Mouse (Mus musculus) limb, embryonic 11.5 days (tissue): ENCODE data around the gene Ufl1. TPM values are rescaled to one million over a fixed set of nuclear protein-coding genes. Genes with fewer than 3 reads are reported as not detected.
"Not testable (repeated sequence)": the region's sequence is repeated elsewhere in the genome, so short reads cannot be mapped to it uniquely, and the experiment has no call there.

Experiments used
- ATAC-seq: fragments of 200-750 bp; cut with Nextera tagmentation; 2 replicates; pipeline ENCODE4 v1.8.0; 2017; ENCODE audit warnings: low read depth; ENCODE audit not compliant: insufficient number of reproducible peaks, low FRiP score, low TSS enrichment
- DNase-seq: peaks from one replicate; pipeline ENCODE4 v3.0.0-alpha.2; 2015; ENCODE audit warnings: low spot score
- H3K27ac ChIP-seq: fragments of 300-500 bp; sonication (generic); replicated peaks from 2 replicates; pipeline ENCODE4 v1.5.1; 2014; ENCODE audit warnings: low read depth, mild to moderate bottlenecking, low read length
- H3K27me3 ChIP-seq: fragments of 300-500 bp; sonication (generic); 2 replicates; pipeline ENCODE4 v1.6.1; 2014; ENCODE audit warnings: mild to moderate bottlenecking, low read length, mixed read lengths; ENCODE audit not compliant: control insufficient read depth, insufficient read depth
- H3K36me3 ChIP-seq: fragments of 300-500 bp; sonication (generic); 2 replicates; pipeline ENCODE4 v1.6.1; 2014; ENCODE audit warnings: mild to moderate bottlenecking, low read length, moderate library complexity, mixed read lengths; ENCODE audit not compliant: control insufficient read depth, insufficient read depth
- H3K4me1 ChIP-seq: fragments of 300-500 bp; sonication (generic); 2 replicates; pipeline ENCODE4 v1.6.1; 2014; ENCODE audit warnings: low read length, mixed read lengths; ENCODE audit not compliant: control insufficient read depth, insufficient read depth
- H3K4me2 ChIP-seq: fragments of 300-500 bp; sonication (generic); 2 replicates; pipeline ENCODE4 v1.6.1; 2014; ENCODE audit warnings: low read depth, mild to moderate bottlenecking, moderate library complexity; ENCODE audit not compliant: severe bottlenecking
- H3K4me3 ChIP-seq: fragments of 300-500 bp; sonication (generic); 2 replicates; pipeline ENCODE4 v1.5.1; 2014; ENCODE audit warnings: low read depth, low read length
- H3K9ac ChIP-seq: fragments of 300-500 bp; sonication (generic); 2 replicates; pipeline ENCODE4 v1.6.1; 2014; ENCODE audit warnings: mild to moderate bottlenecking, low read length
- H3K9me3 ChIP-seq: fragments of 300-500 bp; sonication (generic); 2 replicates; pipeline ENCODE4 v1.6.1; 2016; ENCODE audit warnings: low read length; ENCODE audit not compliant: control insufficient read depth
- WGBS: fragments of 180-500 bp; shearing (Covaris S2); extraction: QIAGEN DNeasy Blood & Tissue Kit; methylation state at CpG from one replicate; pipeline ENCODE4 v1.1.7; 2014; 5-methylcytosine and 5-hydroxymethylcytosine counted together
- polyA plus RNA-seq: library from polyadenylated mRNA; unstranded; fragments of >200 nt; fragmentation: Nextera tagmentation; extraction: Ambion mirVana; gene quantifications from 2 replicates; pipeline ENCODE4 v1.2.1, GENCODE M21; 2014

Gene Ufl1
- polyA plus RNA-seq, 1 experiment from 2014 or later = 37.2 TPM

GRCm38 (mm10) chr4:25267144-25267543, 14.5 kb downstream of the Ufl1 start:
- 97% methylated on average over 3 of the region's 3 CpGs for WGBS
- Histone ChIP-seq H3K9me3 (no peaks in the 10 kb centered on the region), H3K27ac (no peak overlapping the region), H3K9ac (no peak overlapping the region), H3K36me3 (peaks cover 6% of the 10 kb centered on the region; the same call in 1 of the 2 replicates), H3K4me1 (no peaks in the 10 kb centered on the region), H3K4me3 (no peak overlapping the region), H3K4me2 (no peak overlapping the region), H3K27me3 (no peaks in the 10 kb centered on the region)
- DNase-seq (no peak), ATAC-seq (no peak)

GRCm38 (mm10) chr4:25257822-25258398, 23.7 kb downstream of the Ufl1 start:
- 91% methylated on average over 7 of the region's 7 CpGs for WGBS
- H3K9me3 ChIP-seq = no peaks in the 10 kb centered on the region
- no peak overlapping the region for H3K4me3 ChIP-seq
- H3K27ac ChIP-seq = no peak overlapping the region
- H3K4me2 ChIP-seq = no peak overlapping the region
- no peak overlapping the region for H3K9ac ChIP-seq
- no peak for ATAC-seq
- DNase-seq = no peak
- H3K4me1 ChIP-seq = no peaks in the 10 kb centered on the region
- H3K27me3 ChIP-seq = no peaks in the 10 kb centered on the region
- H3K36me3 ChIP-seq = peaks cover 2% of the 10 kb centered on the region; the same call in 1 of the 2 replicates

- no peak within 1 kb of the TSS for H3K27ac ChIP-seq
- no peak for ATAC-seq
- WGBS = 89% methylated on average over 3 of the region's 3 CpGs
These were observed 38.8 kb downstream of the Ufl1 start, which contains the start of gene Fhl5 for GRCm38 (mm10) chr4:25242776-25243175. Fhl5 (minus strand) TSS chr4:25242876.

GRCm38 (mm10) chr4:25235663-25236062, 46.0 kb downstream of the Ufl1 start:
- WGBS = 92% methylated on average over 1 of the region's 1 CpGs
- H3K4me3 ChIP-seq, DNase-seq, H3K27me3 ChIP-seq, H3K9me3 ChIP-seq, ATAC-seq, H3K27ac ChIP-seq, H3K4me2 ChIP-seq, H3K4me1 ChIP-seq, H3K36me3 ChIP-seq, H3K9ac ChIP-seq: not testable (repeated sequence)

More at GRCm38 (mm10) chr4:25242776-25243175, 38.8 kb downstream of the Ufl1 start, which contains the start of gene Fhl5:
- Histone ChIP-seq H3K27me3 (no peaks in the 10 kb centered on the region), H3K9me3 (no peaks in the 10 kb centered on the region), H3K4me1 (no peaks in the 10 kb centered on the region), H3K9ac (no peak within 1 kb of the TSS), H3K4me3 (no peak within 1 kb of the TSS), H3K4me2 (no peak within 1 kb of the TSS), H3K36me3 (no peaks in the 10 kb centered on the region)
- DNase-seq = no peak

GRCm38 (mm10) chr4:25233767-25234166, 47.9 kb downstream of the Ufl1 start:
- H3K27me3 ChIP-seq, H3K4me2 ChIP-seq, H3K9ac ChIP-seq, H3K36me3 ChIP-seq, DNase-seq, ATAC-seq, H3K4me3 ChIP-seq, H3K9me3 ChIP-seq, H3K4me1 ChIP-seq, H3K27ac ChIP-seq: not testable (repeated sequence)
- 75% methylated on average over 1 of the region's 1 CpGs for whole genome bisulfite sequencing

- WGBS = 87% methylated on average over 3 of the region's 3 CpGs
- no peaks in the 10 kb centered on the region for H3K27me3 ChIP-seq
- H3K9ac ChIP-seq = no peak overlapping the region
- no peak overlapping the region for H3K27ac ChIP-seq
- H3K36me3 ChIP-seq = no peaks in the 10 kb centered on the region
- no peak for DNase-seq
- H3K9me3 ChIP-seq = no peaks in the 10 kb centered on the region
- no peak overlapping the region for H3K4me3 ChIP-seq
- no peak for ATAC-seq
- H3K4me2 ChIP-seq = no peak overlapping the region
- no peaks in the 10 kb centered on the region for H3K4me1 ChIP-seq
These were observed 49.1 kb downstream of the Ufl1 start for GRCm38 (mm10) chr4:25232546-25232945.

GRCm38 (mm10) chr4:25227527-25227926, 54.1 kb downstream of the Ufl1 start:
- H3K9me3 ChIP-seq = no peaks in the 10 kb centered on the region
- no peak overlapping the region for H3K4me2 ChIP-seq
- H3K4me3 ChIP-seq = no peak overlapping the region
- H3K9ac ChIP-seq = no peak overlapping the region
- no peak for ATAC-seq
- H3K27ac ChIP-seq = no peak overlapping the region
- H3K27me3 ChIP-seq = no peaks in the 10 kb centered on the region
- DNase-seq = no peak
- H3K4me1 ChIP-seq = no peaks in the 10 kb centered on the region
- no peaks in the 10 kb centered on the region for H3K36me3 ChIP-seq
- 26% methylated on average over 1 of the region's 1 CpGs for WGBS

- no peak overlapping the region for H3K4me2 ChIP-seq
- ATAC-seq (no peak), DNase-seq (no peak)
- H3K27ac ChIP-seq = no peak overlapping the region
- H3K27me3 ChIP-seq = no peaks in the 10 kb centered on the region
- H3K4me3 ChIP-seq = no peak overlapping the region
- H3K9me3 ChIP-seq = no peaks in the 10 kb centered on the region
- no peak overlapping the region for H3K9ac ChIP-seq
- H3K36me3 ChIP-seq = no peaks in the 10 kb centered on the region
- H3K4me1 ChIP-seq = no peaks in the 10 kb centered on the region
These were observed 59.7 kb downstream of the Ufl1 start for GRCm38 (mm10) chr4:25221927-25222326.

- no peak for DNase-seq
- no peaks in the 10 kb centered on the region for H3K4me1 ChIP-seq
- H3K9me3 ChIP-seq = no peaks in the 10 kb centered on the region
- ATAC-seq = no peak
- H3K27ac ChIP-seq = no peak overlapping the region
- 47% methylated on average over 5 of the region's 5 CpGs for WGBS
- no peak overlapping the region for H3K4me3 ChIP-seq
- no peak overlapping the region for H3K4me2 ChIP-seq
- H3K27me3 ChIP-seq = no peaks in the 10 kb centered on the region
- no peak overlapping the region for H3K9ac ChIP-seq
- H3K36me3 ChIP-seq = no peaks in the 10 kb centered on the region
These were observed 68.2 kb downstream of the Ufl1 start for GRCm38 (mm10) chr4:25213451-25213850.
